Mouse (Mus musculus) heart, embryonic 14.5 days (tissue): ENCODE measurements around the gene Eid1. TPM values are rescaled to one million over a fixed set of nuclear protein-coding genes. Genes with fewer than 3 reads are reported as not detected.

Source experiments
- ATAC-seq: fragments of 200-750 bp; cut with Nextera tagmentation; 2 replicates; pipeline ENCODE4 v1.8.0; 2017; ENCODE audit warnings: low read depth, moderate TSS enrichment; ENCODE audit not compliant: insufficient number of reproducible peaks, insufficient read depth, low FRiP score
- H3K27ac ChIP-seq, 2 experiments: fragments of 200-500 bp in 1 of 2; fragments of 300-500 bp in 1 of 2; sonication (generic) in 1 of 2; replicated peaks in 1 of 2; 2 replicates each; pipeline ENCODE4 v1.5.1; 2012 to 2014; ENCODE audit warnings: low read depth in 2 of 2, low read length in 2 of 2, control low read depth in 1 of 2, mild to moderate bottlenecking in 1 of 2, mixed read lengths in 1 of 2; ENCODE audit not compliant: control insufficient read depth in 1 of 2, insufficient read depth in 1 of 2
- H3K27me3 ChIP-seq: fragments of 300-500 bp; sonication (generic); 2 replicates; pipeline ENCODE4 v1.6.1; 2014; ENCODE audit warnings: mild to moderate bottlenecking, low read length, control low read depth; ENCODE audit not compliant: control insufficient read depth, insufficient read depth
- H3K36me3 ChIP-seq: fragments of 300-500 bp; sonication (generic); 2 replicates; pipeline ENCODE4 v1.6.1; 2014; ENCODE audit warnings: mild to moderate bottlenecking, control low read depth, low read length, mixed read lengths; ENCODE audit not compliant: control insufficient read depth, insufficient read depth
- H3K4me1 ChIP-seq, 2 experiments: fragments of 200-500 bp in 1 of 2; fragments of 300-500 bp in 1 of 2; sonication (generic) in 1 of 2; 2 replicates each; pipeline ENCODE4 v1.6.1; 2012 to 2014; ENCODE audit warnings: low read length in 2 of 2, control low read depth in 1 of 2, mixed read lengths in 1 of 2; ENCODE audit not compliant: control insufficient read depth in 2 of 2, insufficient read depth in 2 of 2
- H3K4me2 ChIP-seq: fragments of 300-500 bp; sonication (generic); 2 replicates; pipeline ENCODE4 v1.6.1; 2014; ENCODE audit warnings: mild to moderate bottlenecking, low read length
- H3K4me3 ChIP-seq, 2 experiments: fragments of 200-500 bp in 1 of 2; fragments of 300-500 bp in 1 of 2; sonication (generic) in 1 of 2; 2 replicates each; pipeline ENCODE4 v1.5.1; 2012 to 2014; ENCODE audit warnings: low read length in 2 of 2, mild to moderate bottlenecking in 2 of 2, control low read depth in 1 of 2, low read depth in 1 of 2, moderate library complexity in 1 of 2; ENCODE audit not compliant: control insufficient read depth in 1 of 2, insufficient read depth in 1 of 2
- H3K9ac ChIP-seq: fragments of 300-500 bp; sonication (generic); 2 replicates; pipeline ENCODE4 v1.6.1; 2014; ENCODE audit warnings: mild to moderate bottlenecking, low read length
- H3K9me3 ChIP-seq: fragments of 300-500 bp; sonication (generic); 2 replicates; pipeline ENCODE4 v1.6.1; 2016; ENCODE audit warnings: low read length, control low read depth; ENCODE audit not compliant: control insufficient read depth
- WGBS: fragments of 180-500 bp; shearing (Covaris S2); extraction: QIAGEN DNeasy Blood & Tissue Kit; methylation state at CpG from one replicate; pipeline ENCODE4 v1.1.7; 2014; 5-methylcytosine and 5-hydroxymethylcytosine counted together
- polyA plus RNA-seq: library from polyadenylated mRNA; unstranded; fragments of >200 nt; fragmentation: Nextera tagmentation; extraction: Ambion mirVana; gene quantifications from 2 replicates; pipeline ENCODE4 v1.2.1, GENCODE M21; 2014

Eid1 gene
- polyA plus RNA-seq, 1 experiment from 2014 or later: 208 TPM

DNA sequence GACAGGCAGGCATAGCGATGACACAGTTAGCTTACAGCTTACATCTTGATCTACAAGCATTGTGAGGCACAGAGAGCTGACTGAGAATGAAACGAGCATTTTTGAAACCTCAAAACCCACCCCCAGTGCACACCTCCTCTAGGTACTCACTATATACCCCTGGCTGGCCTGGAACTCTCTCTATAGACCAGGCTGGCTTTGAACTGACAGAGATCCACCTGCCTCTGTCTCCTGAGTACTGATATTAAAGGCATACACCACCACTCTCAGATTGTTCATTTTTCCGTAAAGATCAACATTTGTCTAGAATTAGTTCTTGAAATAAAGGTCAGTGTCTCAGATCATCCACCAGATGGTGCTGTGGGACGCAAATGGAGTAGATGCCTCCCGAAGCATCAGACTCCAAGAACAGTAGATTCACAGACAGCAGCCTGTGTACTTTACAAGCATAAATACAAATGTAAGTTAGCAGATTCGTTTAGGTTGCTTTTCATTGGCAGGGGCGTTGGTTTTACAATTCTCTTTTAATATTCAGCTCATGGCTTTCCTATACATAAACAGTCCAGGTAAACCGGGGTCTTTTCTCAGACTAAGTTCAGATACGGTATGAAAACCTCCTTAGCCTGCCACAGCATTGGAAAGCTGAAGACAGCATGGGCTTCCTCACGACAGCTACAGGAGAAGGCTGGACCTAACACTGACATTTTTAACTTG lies 12.9 kb upstream of the Eid1 start:
- Histone ChIP-seq H3K4me1 (peaks cover 0 to 4% of the 10 kb centered on the region in 2 experiments; a peak in 1 of 4 replicates), H3K9me3 (no peaks in the 10 kb centered on the region), H3K27ac (no peak overlapping the region), H3K36me3 (no peaks in the 10 kb centered on the region), H3K9ac (peak overlapping the region; percentile 62), H3K4me2 (peak overlapping the region; percentile 71), H3K4me3 (peak overlapping the region; percentile 33 to 36), H3K27me3 (no peaks in the 10 kb centered on the region)
- WGBS: 13% methylated on average over 10 of the region's 10 CpGs
- no peak for ATAC-seq

DNA sequence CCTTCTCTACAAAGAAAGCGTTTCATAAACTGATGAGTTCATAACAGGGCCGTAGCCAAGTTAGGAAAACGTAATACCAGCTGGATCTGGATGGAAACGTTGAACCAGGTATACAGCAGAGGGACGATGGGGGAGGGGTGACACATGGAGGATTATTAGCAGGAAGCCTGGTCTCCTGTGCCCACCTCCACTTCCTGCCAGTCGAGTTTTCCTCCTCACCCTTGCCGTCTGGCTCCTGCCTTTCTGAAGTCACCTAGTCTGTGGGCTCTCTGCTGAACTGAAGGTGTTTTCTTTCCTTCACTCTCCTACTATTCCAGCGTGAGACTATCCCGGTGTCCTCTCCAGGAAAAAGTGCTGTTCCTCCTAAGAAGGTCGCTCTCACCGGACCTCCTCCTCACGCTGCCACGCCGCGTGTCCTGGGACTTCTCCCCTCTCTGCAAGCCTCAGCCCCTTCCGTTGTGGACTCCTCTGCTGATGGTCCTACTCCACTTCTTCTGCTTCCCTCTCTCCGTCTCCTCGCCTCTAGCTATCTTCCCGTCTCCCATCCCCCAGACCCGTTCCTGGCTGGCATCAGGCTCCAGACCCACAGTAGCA lies 12.3 kb upstream of the Eid1 start:
- 0 out of 2 replicates have a peak, but pooled peaks have one; percentile 59 for ATAC-seq

DNA sequence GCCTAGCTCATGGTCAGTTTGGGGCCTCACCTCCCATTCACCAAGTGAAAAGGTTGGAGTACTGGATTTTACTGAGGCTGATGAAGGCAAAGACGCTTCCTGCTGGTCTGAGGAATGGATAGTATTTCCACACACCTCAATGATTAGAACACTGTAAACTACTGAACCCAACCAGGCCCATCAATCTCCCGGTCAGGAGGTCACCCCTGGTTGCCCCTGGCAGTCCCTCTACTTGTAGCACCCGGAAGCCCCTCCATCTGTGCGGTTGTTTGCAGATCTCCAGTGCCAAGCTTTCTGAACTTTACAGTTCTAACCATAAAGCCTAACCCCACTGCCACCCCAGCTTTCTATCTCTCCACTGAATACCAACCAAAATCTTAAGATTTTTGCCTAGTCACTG lies 11.7 kb upstream of the Eid1 start:
- no peaks in the 10 kb centered on the region for H3K27me3 ChIP-seq
- ATAC-seq: no peak
- no peak overlapping the region for H3K27ac ChIP-seq
- peak overlapping the region; percentile 71 for H3K4me2 ChIP-seq
- H3K36me3 ChIP-seq: no peaks in the 10 kb centered on the region
- WGBS: 72% methylated on average over 4 of the region's 4 CpGs
- peaks cover 0 to 4% of the 10 kb centered on the region in 2 experiments; a peak in 1 of 4 replicates for H3K4me1 ChIP-seq
- no peaks in the 10 kb centered on the region for H3K9me3 ChIP-seq
- peak overlapping the region; percentile 33 to 36; a peak in 2 of 4 replicates for H3K4me3 ChIP-seq
- peak overlapping the region; percentile 62; the same call in 1 of the 2 replicates for H3K9ac ChIP-seq

More for the DNA sequence above, 12.3 kb upstream of the Eid1 start:
- WGBS: 28% methylated on average over 20 of the region's 20 CpGs
- peak overlapping the region; percentile 62 for H3K9ac ChIP-seq
- no peaks in the 10 kb centered on the region for H3K36me3 ChIP-seq
- H3K4me2 ChIP-seq: peak overlapping the region; percentile 71
- H3K4me1 ChIP-seq: peaks cover 0 to 4% of the 10 kb centered on the region in 2 experiments; a peak in 1 of 4 replicates
- peak overlapping the region; percentile 33 to 36 for H3K4me3 ChIP-seq
- no peaks in the 10 kb centered on the region for H3K27me3 ChIP-seq
- H3K27ac ChIP-seq: no peak overlapping the region
- H3K9me3 ChIP-seq: no peaks in the 10 kb centered on the region

- Histone ChIP-seq H3K27ac (no peak overlapping the region), H3K27me3 (no peaks in the 10 kb centered on the region), H3K9ac (no peak overlapping the region), H3K4me2 (no peak overlapping the region), H3K36me3 (no peaks in the 10 kb centered on the region), H3K9me3 (no peaks in the 10 kb centered on the region), H3K4me3 (no peak overlapping the region), H3K4me1 (peaks cover 4 to 6% of the 10 kb centered on the region in 2 experiments; a peak in 3 of 4 replicates)
- 75% methylated on average over 3 of the region's 3 CpGs for WGBS
- ATAC-seq: no peak
Measured at GRCm38 (mm10) chr2:125662517-125662916, 10.4 kb upstream of the Eid1 start.

- Histone ChIP-seq H3K27me3 (no peaks in the 10 kb centered on the region), H3K9me3 (no peaks in the 10 kb centered on the region), H3K4me2 (no peak overlapping the region), H3K36me3 (no peaks in the 10 kb centered on the region), H3K27ac (no peak overlapping the region), H3K4me3 (no peak overlapping the region), H3K4me1 (peaks cover 4 to 6% of the 10 kb centered on the region in 2 experiments; a peak in 3 of 4 replicates), H3K9ac (no peak overlapping the region)
- no peak for ATAC-seq
- 87% methylated on average over 5 of the region's 5 CpGs for WGBS
Measured at GRCm38 (mm10) chr2:125665213-125665612, 7.7 kb upstream of the Eid1 start.

DNA sequence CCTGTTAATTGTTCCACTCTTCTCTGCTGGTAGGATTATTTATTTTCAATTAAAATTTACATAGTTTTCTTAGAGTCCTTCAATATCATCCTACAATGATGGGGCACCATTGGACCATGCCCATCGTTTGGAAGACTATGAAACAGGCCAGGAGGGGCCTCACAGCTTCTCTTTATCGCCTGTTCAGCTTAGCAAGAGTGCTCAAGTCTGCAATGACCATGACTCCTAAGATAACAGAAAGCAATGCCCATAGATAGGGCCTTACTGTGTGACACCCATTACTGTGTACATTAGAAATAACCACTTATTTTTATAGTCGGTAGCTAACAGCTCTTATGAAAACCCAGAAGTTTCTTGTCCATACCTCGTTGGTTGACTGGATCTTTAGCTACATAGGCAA lies 7.0 kb upstream of the Eid1 start:
- peaks cover 1 to 6% of the 10 kb centered on the region in 2 experiments; a peak in 3 of 4 replicates for H3K4me1 ChIP-seq
- no peak for ATAC-seq
- H3K27me3 ChIP-seq: no peaks in the 10 kb centered on the region
- no peaks in the 10 kb centered on the region for H3K36me3 ChIP-seq
- 82% methylated on average over 4 of the region's 4 CpGs for WGBS
- no peak overlapping the region for H3K4me2 ChIP-seq
- H3K9me3 ChIP-seq: no peaks in the 10 kb centered on the region
- no peak overlapping the region for H3K27ac ChIP-seq
- no peak overlapping the region for H3K4me3 ChIP-seq
- no peak overlapping the region for H3K9ac ChIP-seq

GRCm38 (mm10) chr2:125666668-125667067 lies 6.2 kb upstream of the Eid1 start:
- no peak overlapping the region for H3K4me2 ChIP-seq
- no peak for ATAC-seq
- H3K27me3 ChIP-seq: no peaks in the 10 kb centered on the region
- no peaks in the 10 kb centered on the region for H3K9me3 ChIP-seq
- no peak overlapping the region for H3K4me3 ChIP-seq
- H3K9ac ChIP-seq: no peak overlapping the region
- no peaks in the 10 kb centered on the region for H3K36me3 ChIP-seq
- H3K27ac ChIP-seq: no peak overlapping the region
- H3K4me1 ChIP-seq: peaks cover 0 to 6% of the 10 kb centered on the region in 2 experiments; a peak in 2 of 4 replicates
- 58% methylated on average over 4 of the region's 4 CpGs for WGBS
